In genomic region chr3:146687121-146687725, GRCm38 (mm10) we compare ENCODE assay signal across 21 mouse cellular contexts. TPM values are rescaled to one million over a fixed set of nuclear protein-coding genes. Genes with fewer than 3 reads are reported as not detected.
"Had no signal": no experiment of that assay in that cellular context is flagged by ENCODE, and none has a peak within 500 bp of the region (broad histone marks: within the 10 kb centered on the region; RNA-seq: fewer than 3 reads in every experiment).

No protein-coding gene starts in this region.

- H3K9ac ChIP-seq: limb, embryonic 15.5 days; liver, embryonic 12.5 days; lung, embryonic 14.5 days; midbrain, embryonic 15.5 days; stomach, embryonic 15.5 days had no signal

- H3K36me3 ChIP-seq: limb, embryonic 15.5 days; liver, embryonic 12.5 days; midbrain, embryonic 10.5 days; midbrain, embryonic 15.5 days; stomach, embryonic 15.5 days had no signal

- H3K9me3 ChIP-seq: limb, embryonic 15.5 days; liver, embryonic 12.5 days; midbrain, embryonic 10.5 days; midbrain, embryonic 15.5 days; stomach, embryonic 15.5 days had no signal

- H3K27ac ChIP-seq: limb, embryonic 15.5 days; liver, embryonic 12.5 days; midbrain, embryonic 10.5 days; midbrain, embryonic 15.5 days; stomach, embryonic 15.5 days had no signal

- H3K4me2 ChIP-seq: limb, embryonic 15.5 days; liver, embryonic 12.5 days; lung, embryonic 14.5 days; midbrain, embryonic 15.5 days; stomach, embryonic 15.5 days had no signal

- H3K4me3 ChIP-seq: limb, embryonic 15.5 days; liver, embryonic 12.5 days; midbrain, embryonic 10.5 days; midbrain, embryonic 15.5 days; stomach, embryonic 15.5 days had no signal

- DNase-seq: kidney, postnatal 14 days; lung, embryonic 14.5 days; lung, postnatal 10 days; lung, postnatal 4 days; right cerebral cortex, postnatal 14 days; thymus, adult 2 months; thymus, postnatal 25 days had no signal

- ATAC-seq: midbrain, embryonic 15.5 days had no signal

- H3K27me3 ChIP-seq: limb, embryonic 15.5 days; stomach, embryonic 15.5 days had no signal

RNA-seq across cellular contexts. Expression of gene Samd13, which starts 1.8 kb away (rescaled TPM):
- total RNA-seq: layer of hippocampus, postnatal 14 days had no signal
- polyA plus RNA-seq: testis, adult 2 months; thymus, adult 2 months had no signal

RNA-seq across cellular contexts. Expression of gene 4930503B20Rik, which starts 36.1 kb away (rescaled TPM):
- total RNA-seq: layer of hippocampus, postnatal 14 days; left cerebral cortex, adult 18-20 months; left cerebral cortex, postnatal 10 days had no signal
- polyA plus RNA-seq: large intestine, adult 2 months; limb, embryonic 11.5 days; limb, embryonic 15.5 days; liver, embryonic 12.5 days; liver, embryonic 16.5 days; lung, embryonic 14.5 days; midbrain, embryonic 10.5 days; midbrain, embryonic 15.5 days; neural tube, embryonic 14.5 days; spleen, adult 2 months; stomach, embryonic 15.5 days had no signal
